ENCODE assay signal across 8 mouse cellular contexts in the genomic region with DNA sequence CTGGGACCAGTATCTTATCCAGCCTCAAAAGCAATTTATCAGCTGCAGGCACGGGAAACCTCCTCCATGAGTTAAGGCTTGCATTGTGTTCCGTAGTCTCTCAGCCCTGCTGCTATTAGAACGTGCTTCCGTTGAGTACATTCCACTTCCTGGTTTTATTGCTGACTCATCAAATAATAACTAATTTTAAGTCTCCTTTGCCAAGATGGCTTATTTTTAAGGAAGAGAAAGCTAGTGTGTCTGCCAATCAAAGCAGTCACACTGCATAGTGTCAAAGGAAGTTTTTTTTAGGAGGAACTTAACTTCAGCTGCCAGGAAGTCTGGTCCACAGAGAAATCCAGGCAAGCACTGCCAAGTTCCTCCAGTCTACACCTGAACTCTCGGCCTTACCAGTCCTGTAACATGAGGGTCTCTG.
DNase-seq lines count a peak whose midpoint lies in the region; ATAC-seq and TF ChIP-seq lines count a peak whose summit lies in the region.
"Had no signal": no experiment of that assay in that cellular context is flagged by ENCODE, and none has a peak within 500 bp of the region (broad histone marks: within the 10 kb centered on the region; RNA-seq: fewer than 3 reads in every experiment).

No protein-coding gene starts in this region.

- ATAC-seq in lung, postnatal 0 days: peak; percentile 77
- ATAC-seq in stomach, embryonic 16.5 days (ENCODE audit: insufficient read depth, low FRiP score): peak; percentile 60; the same call in 1 of the 2 replicates
- ATAC-seq in forebrain, embryonic 15.5 days (replicated peaks): no peak
- no peak for ATAC-seq in inflammation-experienced regulatory T-cells, adult 6 months

- H3K27me3 ChIP-seq in lung, postnatal 0 days (replicated peaks; ENCODE audit: insufficient read depth, low read length): no peaks in the 10 kb centered on the region
- H3K27me3 ChIP-seq in stomach, embryonic 16.5 days (ENCODE audit: control insufficient read depth, insufficient read depth, low read length): no peaks in the 10 kb centered on the region
- H3K27me3 ChIP-seq in forebrain, embryonic 15.5 days: no peaks in the 10 kb centered on the region

- no peaks in the 10 kb centered on the region for H3K36me3 ChIP-seq in lung, postnatal 0 days (ENCODE audit: insufficient read depth, low read length)
- H3K36me3 ChIP-seq in stomach, embryonic 16.5 days (ENCODE audit: control insufficient read depth, insufficient read depth, low read length): no peaks in the 10 kb centered on the region
- H3K36me3 ChIP-seq in forebrain, embryonic 15.5 days: no peaks in the 10 kb centered on the region

- no peak overlapping the region for H3K4me3 ChIP-seq in lung, postnatal 0 days (ENCODE audit: low read depth, low read length)
- H3K4me3 ChIP-seq in stomach, embryonic 16.5 days (replicated peaks; ENCODE audit: low read length): no peak overlapping the region
- no peak overlapping the region for H3K4me3 ChIP-seq in forebrain, embryonic 15.5 days

- H3K4me2 ChIP-seq in lung, postnatal 0 days (replicated peaks; ENCODE audit: low read depth, low read length): peak overlapping the region; percentile 22; the same call in 1 of the 2 replicates
- no peak overlapping the region for H3K4me2 ChIP-seq in stomach, embryonic 16.5 days (ENCODE audit: low read depth, low read length)
- H3K4me2 ChIP-seq in forebrain, embryonic 15.5 days (replicated peaks): no peak overlapping the region

- H3K4me1 ChIP-seq in lung, postnatal 0 days (ENCODE audit: insufficient read depth, low read depth, low read length): no peaks in the 10 kb centered on the region; the same call in 1 of the 2 replicates
- H3K4me1 ChIP-seq in stomach, embryonic 16.5 days (ENCODE audit: control insufficient read depth, insufficient read depth, low read length): no peaks in the 10 kb centered on the region
- H3K4me1 ChIP-seq in forebrain, embryonic 15.5 days: peaks cover 3% of the 10 kb centered on the region; the same call in 1 of the 2 replicates

- WGBS in lung, postnatal 0 days: 23% methylated on average over 5 of the region's 5 CpGs
- WGBS in stomach, embryonic 16.5 days: 31% methylated on average over 5 of the region's 5 CpGs
- 73% methylated on average over 5 of the region's 5 CpGs for WGBS in forebrain, embryonic 15.5 days

- DNase-seq in lung, postnatal 0 days (ENCODE audit: low spot score): peak; percentile 66
- no peak for DNase-seq in lung, postnatal 25 days (ENCODE audit: low spot score)
- DNase-seq in heart, adult 11 months: peak; percentile 95
- peak; percentile 19 for DNase-seq in heart, postnatal 36 days
- DNase-seq: cerebellum, adult 9-11 months had no signal

- no peak for TF ChIP-seq EP300 in lung, postnatal 0 days (IDR thresholded peaks at IDR 0.05)

- TF ChIP-seq CTCF in lung, postnatal 0 days (IDR thresholded peaks at IDR 0.05): no peak

- no peaks in the 10 kb centered on the region for H3K9me3 ChIP-seq in lung, postnatal 0 days (ENCODE audit: low read length)
- H3K9me3 ChIP-seq in stomach, embryonic 16.5 days (replicated peaks; ENCODE audit: control insufficient read depth, low read length): no peaks in the 10 kb centered on the region
- no peaks in the 10 kb centered on the region for H3K9me3 ChIP-seq in forebrain, embryonic 15.5 days

- H3K27ac ChIP-seq in lung, postnatal 0 days (ENCODE audit: low read length): no peak overlapping the region
- no peak overlapping the region for H3K27ac ChIP-seq in stomach, embryonic 16.5 days (ENCODE audit: low read length)
- no peak overlapping the region for H3K27ac ChIP-seq in forebrain, embryonic 15.5 days (replicated peaks)

- intact Hi-C loops in heart, postnatal 36 days (cut with DNase I): loop anchor here (1.0 to 5.0 kb wide), 2 partner anchors 269 to 326 kb away; partner anchors contain the start of genes Clec14a and Sstr1

- H3K9ac ChIP-seq in lung, postnatal 0 days (replicated peaks; ENCODE audit: low read depth): no peak overlapping the region
- no peak overlapping the region for H3K9ac ChIP-seq in stomach, embryonic 16.5 days (ENCODE audit: low read length)
- H3K9ac ChIP-seq in forebrain, embryonic 15.5 days (replicated peaks): no peak overlapping the region

Comparison
In these comparisons a context has a peak if more than half of its experiments do, and no peak if none do; other contexts are left out.
1. ATAC-seq: peak in lung, postnatal 0 days (single experiment) and stomach, embryonic 16.5 days (single experiment); none in forebrain, embryonic 15.5 days (single experiment) and inflammation-experienced regulatory T-cells, adult 6 months (single experiment).